Mouse (Mus musculus) neural tube, embryonic 12.5 days (tissue): ENCODE results near the gene Scn9a. TPM values are rescaled to one million over a fixed set of nuclear protein-coding genes. Genes with fewer than 3 reads are reported as not detected.

Experiments used
- ATAC-seq: fragments of 200-750 bp; cut with Nextera tagmentation; 2 replicates; pipeline ENCODE4 v1.8.0; 2017; ENCODE audit warnings: low read depth, mild to moderate bottlenecking, moderate TSS enrichment, moderate library complexity; ENCODE audit not compliant: low FRiP score
- H3K27ac ChIP-seq: fragments of 300-500 bp; sonication (generic); 2 replicates; pipeline ENCODE4 v1.5.1; 2016
- H3K27me3 ChIP-seq: fragments of 300-500 bp; sonication (generic); replicated peaks from 2 replicates; pipeline ENCODE4 v1.6.1; 2016; ENCODE audit warnings: mild to moderate bottlenecking
- H3K36me3 ChIP-seq: fragments of 300-500 bp; sonication (generic); 2 replicates; pipeline ENCODE4 v1.6.1; 2016; ENCODE audit warnings: mild to moderate bottlenecking
- H3K4me1 ChIP-seq: fragments of 300-500 bp; sonication (generic); 2 replicates; pipeline ENCODE4 v1.6.1; 2016
- H3K4me2 ChIP-seq: fragments of 300-500 bp; sonication (generic); replicated peaks from 2 replicates; pipeline ENCODE4 v1.6.1; 2016; ENCODE audit warnings: mild to moderate bottlenecking
- H3K4me3 ChIP-seq: fragments of 300-500 bp; sonication (generic); 2 replicates; pipeline ENCODE4 v1.5.1; 2016
- H3K9ac ChIP-seq: fragments of 300-500 bp; sonication (generic); 2 replicates; pipeline ENCODE4 v1.6.1; 2016; ENCODE audit warnings: mild to moderate bottlenecking
- H3K9me3 ChIP-seq: fragments of 300-500 bp; sonication (generic); 2 replicates; pipeline ENCODE4 v1.6.1; 2016; ENCODE audit warnings: mild to moderate bottlenecking
- WGBS: fragments of 180-500 bp; shearing (Covaris S2); methylation state at CpG from one replicate; pipeline ENCODE4 v1.1.7; 2016; 5-methylcytosine and 5-hydroxymethylcytosine counted together
- polyA plus RNA-seq: library from polyadenylated mRNA; unstranded; fragments of >200 nt; fragmentation: Nextera tagmentation; extraction: Ambion mirVana; gene quantifications from 2 replicates; pipeline ENCODE4 v1.2.1, GENCODE M21; 2016

Scn9a gene
- polyA plus RNA-seq, 1 experiment from 2014 or later = 22.1 TPM

DNA sequence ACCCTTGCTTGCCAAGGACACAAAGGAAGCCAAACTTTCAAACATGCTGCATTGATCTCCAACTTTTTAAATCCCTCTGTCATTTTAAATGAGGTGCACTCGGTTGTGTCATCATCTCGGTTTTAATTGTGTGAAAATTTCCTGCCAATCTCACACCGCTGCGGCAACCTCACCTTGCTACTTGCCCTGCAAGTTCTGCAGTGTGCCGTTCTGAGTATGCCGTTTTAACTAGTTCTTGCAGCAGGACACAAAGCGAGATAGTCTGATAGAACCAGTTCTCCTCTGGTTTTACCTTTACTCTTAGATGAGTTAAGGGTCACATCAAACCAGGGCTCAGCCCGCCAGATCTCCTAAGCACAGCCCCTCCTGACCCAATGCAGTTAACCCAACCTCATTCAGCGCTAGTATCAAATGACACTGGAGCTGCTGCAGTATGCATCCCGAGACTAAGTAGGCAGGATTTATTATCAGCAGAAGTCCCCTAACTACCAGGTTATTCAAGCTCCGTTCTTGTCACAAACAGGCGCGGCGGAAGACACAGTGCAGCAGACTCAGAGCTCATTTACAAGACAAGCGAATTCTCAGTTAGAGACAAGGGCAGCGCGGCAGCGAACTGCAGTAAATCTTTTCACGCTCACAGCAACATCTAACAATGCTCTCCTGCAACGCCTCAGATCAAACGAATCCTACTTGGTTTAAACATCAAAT is 194.8 kb downstream of the Scn9a start:
- no peaks in the 10 kb centered on the region for H3K9me3 ChIP-seq
- ATAC-seq = peak; percentile 83
- 0 out of 2 replicates have a peak overlapping the region, but pooled peaks have one; percentile 1 for H3K9ac ChIP-seq
- WGBS = 4% methylated on average over 21 of the region's 21 CpGs
- no peaks in the 10 kb centered on the region for H3K36me3 ChIP-seq
- peaks cover 7% of the 10 kb centered on the region for H3K4me1 ChIP-seq
- peak overlapping the region; percentile 28 for H3K4me3 ChIP-seq
- no peak overlapping the region for H3K27ac ChIP-seq
- no peaks in the 10 kb centered on the region for H3K27me3 ChIP-seq
- H3K4me2 ChIP-seq = peak overlapping the region; percentile 61

DNA sequence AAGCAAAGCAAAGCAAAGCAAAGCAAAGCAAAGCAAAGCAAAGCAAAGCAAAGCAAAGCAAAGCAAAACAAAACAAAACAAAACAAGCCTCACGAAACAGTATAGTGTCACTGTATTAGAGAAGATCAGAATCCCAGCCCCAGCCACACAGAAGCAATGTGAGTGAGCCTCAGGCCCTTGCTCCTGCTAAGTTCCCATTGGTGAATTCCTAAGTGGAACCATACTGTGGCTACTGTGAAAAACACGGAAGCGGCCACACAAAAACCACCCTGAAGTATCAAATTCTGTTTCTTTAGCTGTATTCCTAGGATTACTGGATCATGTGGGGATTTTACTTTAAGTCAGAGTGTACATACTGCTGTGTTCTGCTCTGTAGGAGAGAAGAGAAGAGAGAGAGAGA is 198.5 kb downstream of the Scn9a start:
- Histone ChIP-seq H3K27me3 (no peaks in the 10 kb centered on the region), H3K9ac (no peak overlapping the region), H3K9me3 (no peaks in the 10 kb centered on the region), H3K36me3 (no peaks in the 10 kb centered on the region), H3K4me2 (no peak overlapping the region), H3K4me3 (no peak overlapping the region), H3K4me1 (peaks cover 7% of the 10 kb centered on the region), H3K27ac (no peak overlapping the region)
- ATAC-seq = no peak
- WGBS = 64% methylated on average over 3 of the region's 3 CpGs

Other genes starting within 250 kb of the Scn9a start
- gene Scn1a, start 194.1 kb downstream of the Scn9a start, polyA plus RNA-seq = 5.2 and 6.3 TPM in 2 replicates
- gene Scn7a, start 150.0 kb upstream of the Scn9a start, polyA plus RNA-seq = 2.9 and 4.4 TPM in 2 replicates